Mouse (Mus musculus) stomach, embryonic 16.5 days (tissue): Measurements from ENCODE around the gene Ccdc86. TPM values are rescaled to one million over a fixed set of nuclear protein-coding genes. Genes with fewer than 3 reads are reported as not detected.
A peak's percentile ranks its signal among the peaks of the same experiment; 100 is the strongest.

Source experiments
- ATAC-seq: fragments of 200-750 bp; cut with Nextera tagmentation; 2 replicates; pipeline ENCODE4 v1.8.0; 2017; ENCODE audit warnings: moderate number of reproducible peaks, moderate TSS enrichment; ENCODE audit not compliant: insufficient read depth, low FRiP score
- H3K27ac ChIP-seq: fragments of 300-500 bp; sonication (generic); 2 replicates; pipeline ENCODE4 v1.5.1; 2014; ENCODE audit warnings: low read length
- H3K27me3 ChIP-seq: fragments of 300-500 bp; sonication (generic); 2 replicates; pipeline ENCODE4 v1.6.1; 2014; ENCODE audit warnings: low read length, control low read depth, mixed read lengths; ENCODE audit not compliant: control insufficient read depth, insufficient read depth
- H3K36me3 ChIP-seq: fragments of 300-500 bp; sonication (generic); 2 replicates; pipeline ENCODE4 v1.6.1; 2014; ENCODE audit warnings: low read length; ENCODE audit not compliant: control insufficient read depth, insufficient read depth
- H3K4me1 ChIP-seq: fragments of 300-500 bp; sonication (generic); 2 replicates; pipeline ENCODE4 v1.6.1; 2014; ENCODE audit warnings: low read length, control low read depth, mixed read lengths; ENCODE audit not compliant: control insufficient read depth, insufficient read depth
- H3K4me2 ChIP-seq: fragments of 300-500 bp; sonication (generic); 2 replicates; pipeline ENCODE4 v1.6.1; 2014; ENCODE audit warnings: low read depth, low read length, mixed read lengths
- H3K4me3 ChIP-seq: fragments of 300-500 bp; sonication (generic); replicated peaks from 2 replicates; pipeline ENCODE4 v1.5.1; 2014; ENCODE audit warnings: mild to moderate bottlenecking, low read length
- H3K9ac ChIP-seq: fragments of 300-500 bp; sonication (generic); 2 replicates; pipeline ENCODE4 v1.6.1; 2014; ENCODE audit warnings: low read length
- H3K9me3 ChIP-seq: fragments of 300-500 bp; sonication (generic); replicated peaks from 2 replicates; pipeline ENCODE4 v1.6.1; 2016; ENCODE audit warnings: low read length, control low read depth; ENCODE audit not compliant: control insufficient read depth
- WGBS: fragments of 180-500 bp; shearing (Covaris S2); extraction: QIAGEN DNeasy Blood & Tissue Kit; methylation state at CpG from one replicate; pipeline ENCODE4 v1.1.7; 2014; 5-methylcytosine and 5-hydroxymethylcytosine counted together
- polyA plus RNA-seq: library from polyadenylated mRNA; unstranded; fragments of >200 nt; fragmentation: Nextera tagmentation; extraction: Ambion mirVana; gene quantifications from 2 replicates; pipeline ENCODE4 v1.2.1, GENCODE M21; 2015

The Ccdc86 gene
- polyA plus RNA-seq, 1 experiment from 2014 or later = 27.5 TPM

- H3K9me3 ChIP-seq = no peaks in the 10 kb centered on the region
- peaks cover 16% of the 10 kb centered on the region for H3K4me1 ChIP-seq
- peak overlapping the region; percentile 35 for H3K4me2 ChIP-seq
- H3K4me3 ChIP-seq = no peak overlapping the region
- H3K9ac ChIP-seq = peak overlapping the region; percentile 25
- no peak overlapping the region for H3K27ac ChIP-seq
- H3K27me3 ChIP-seq = no peaks in the 10 kb centered on the region
- no peaks in the 10 kb centered on the region for H3K36me3 ChIP-seq
- ATAC-seq = peak; percentile 29; the same call in 1 of the 2 replicates
- 14% methylated on average over 18 of the region's 18 CpGs for WGBS
These were observed 30.4 kb upstream of the Ccdc86 start for GRCm38 (mm10) chr19:10979184-10980168.

DNA sequence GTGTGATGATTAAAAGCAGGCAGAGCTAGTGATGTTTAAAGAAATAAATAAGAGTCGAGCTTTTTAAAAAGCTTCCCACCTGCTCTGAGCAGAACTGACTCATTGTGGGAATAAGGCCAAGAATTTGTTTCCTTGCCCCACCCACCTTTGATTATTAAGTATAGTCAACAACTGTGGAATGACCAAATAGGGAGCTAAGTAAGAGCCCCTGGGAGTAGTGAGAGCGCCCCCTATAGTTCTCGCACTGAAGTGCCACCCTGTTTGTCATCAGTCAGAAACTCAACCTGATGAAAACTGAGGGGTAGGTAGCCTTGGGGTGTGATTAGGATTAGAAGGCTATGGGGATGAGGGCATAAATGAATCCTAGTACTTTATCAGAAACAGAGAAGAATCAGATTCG, 27.3 kb upstream of the Ccdc86 start:
- WGBS = 40% methylated on average over 4 of the region's 4 CpGs
- Histone ChIP-seq H3K36me3 (no peaks in the 10 kb centered on the region), H3K27ac (no peak overlapping the region), H3K4me3 (no peak overlapping the region), H3K27me3 (no peaks in the 10 kb centered on the region), H3K9ac (no peak overlapping the region), H3K9me3 (no peaks in the 10 kb centered on the region), H3K4me2 (no peak overlapping the region), H3K4me1 (peaks cover 24% of the 10 kb centered on the region)
- ATAC-seq = no peak

DNA sequence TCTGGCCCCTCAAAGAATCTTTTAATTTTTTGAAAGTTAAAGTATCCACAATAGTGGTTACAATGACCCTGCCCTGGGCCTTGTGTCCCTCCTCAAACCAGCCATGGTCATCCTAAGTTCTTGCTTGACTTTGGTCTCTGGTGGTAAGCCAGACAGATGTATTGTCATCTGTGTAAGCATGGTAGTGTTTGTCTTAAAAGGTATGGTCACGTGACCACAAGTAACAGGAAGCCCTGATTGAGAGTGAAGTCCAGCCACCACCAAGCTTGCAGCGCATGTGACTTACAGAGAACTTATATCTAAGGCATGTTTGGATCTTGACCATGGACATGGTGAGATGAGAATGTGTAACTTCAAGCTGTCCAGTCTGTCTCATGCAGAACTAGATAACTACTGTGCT, 26.1 kb upstream of the Ccdc86 start:
- 77% methylated on average over 2 of the region's 2 CpGs for WGBS

DNA sequence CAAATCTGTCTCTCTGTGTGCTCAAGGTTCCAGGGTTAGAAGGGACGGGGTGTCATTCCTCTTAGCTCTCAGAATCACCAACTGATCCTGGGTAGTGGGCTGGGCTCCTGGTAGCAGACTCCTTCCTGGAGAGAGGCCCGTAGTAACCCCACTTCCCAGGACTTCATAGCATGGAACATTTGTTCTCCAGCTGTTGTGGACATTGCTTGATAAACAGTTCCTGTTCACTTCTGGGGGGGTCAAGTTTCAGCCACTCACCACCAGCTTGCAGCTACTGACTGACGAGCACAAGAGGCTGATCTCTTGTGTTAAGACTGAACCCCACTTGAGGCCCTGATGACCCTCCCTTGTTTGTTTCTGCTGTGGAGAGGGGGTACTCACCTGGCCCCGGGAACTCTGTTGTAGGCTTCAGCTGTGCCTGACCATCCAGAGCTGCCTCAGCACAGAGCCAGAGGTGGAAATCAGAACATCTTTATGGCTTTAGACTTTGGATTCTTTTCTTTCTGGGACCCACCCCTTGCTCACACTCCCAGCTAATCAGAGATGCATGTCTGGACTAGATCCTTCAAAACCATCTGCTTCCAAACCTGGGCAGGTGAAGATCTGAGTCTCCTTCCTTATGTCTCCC, 25.3 kb upstream of the Ccdc86 start, which contains the start of gene Ms4a10:
Gene Ms4a10, minus strand, starts transcription at position 433 of the 628 bp plus-strand sequence.
- Histone ChIP-seq H3K4me1 (peaks cover 20% of the 10 kb centered on the region), H3K4me3 (no peak within 1 kb of the TSS), H3K27me3 (no peaks in the 10 kb centered on the region), H3K27ac (peak within 1 kb of the TSS; percentile 78), H3K4me2 (no peak within 1 kb of the TSS), H3K36me3 (no peaks in the 10 kb centered on the region), H3K9ac (0 out of 2 replicates have a peak within 1 kb of the TSS, but pooled peaks have one; percentile 18), H3K9me3 (no peaks in the 10 kb centered on the region)
- WGBS = 21% methylated on average over 4 of the region's 4 CpGs
- ATAC-seq = peak; percentile 63; the same call in 1 of the 2 replicates

More for the DNA sequence above, 26.1 kb upstream of the Ccdc86 start:
- no peak for ATAC-seq
- no peaks in the 10 kb centered on the region for H3K9me3 ChIP-seq
- no peak overlapping the region for H3K27ac ChIP-seq
- peaks cover 24% of the 10 kb centered on the region for H3K4me1 ChIP-seq
- H3K36me3 ChIP-seq = no peaks in the 10 kb centered on the region
- H3K9ac ChIP-seq = no peak overlapping the region
- no peak overlapping the region for H3K4me2 ChIP-seq
- H3K4me3 ChIP-seq = no peak overlapping the region
- H3K27me3 ChIP-seq = no peaks in the 10 kb centered on the region

- Histone ChIP-seq H3K9me3 (no peaks in the 10 kb centered on the region), H3K36me3 (no peaks in the 10 kb centered on the region), H3K27me3 (no peaks in the 10 kb centered on the region), H3K4me1 (peaks cover 15% of the 10 kb centered on the region), H3K4me3 (no peak overlapping the region), H3K9ac (no peak overlapping the region), H3K27ac (peak overlapping the region; percentile 78), H3K4me2 (no peak overlapping the region)
- peak; percentile 51; the same call in 1 of the 2 replicates for ATAC-seq
- 45% methylated on average over 2 of the region's 2 CpGs for WGBS
These were observed 24.1 kb upstream of the Ccdc86 start for GRCm38 (mm10) chr19:10973187-10973586.

GRCm38 (mm10) chr19:10972660-10973059, 23.6 kb upstream of the Ccdc86 start:
- Histone ChIP-seq H3K9ac (no peak overlapping the region), H3K36me3 (no peaks in the 10 kb centered on the region), H3K4me2 (no peak overlapping the region), H3K9me3 (no peaks in the 10 kb centered on the region), H3K27ac (peak overlapping the region; percentile 78; the same call in 1 of the 2 replicates), H3K4me3 (no peak overlapping the region), H3K27me3 (no peaks in the 10 kb centered on the region), H3K4me1 (peaks cover 15% of the 10 kb centered on the region)
- no peak for ATAC-seq
- WGBS = 63% methylated on average over 3 of the region's 3 CpGs

GRCm38 (mm10) chr19:10970457-10970856, 21.4 kb upstream of the Ccdc86 start:
- H3K4me3 ChIP-seq = no peak overlapping the region
- H3K9me3 ChIP-seq = no peaks in the 10 kb centered on the region
- WGBS = 58% methylated on average over 3 of the region's 3 CpGs
- H3K36me3 ChIP-seq = no peaks in the 10 kb centered on the region
- no peak for ATAC-seq
- no peaks in the 10 kb centered on the region for H3K27me3 ChIP-seq
- no peak overlapping the region for H3K9ac ChIP-seq
- H3K27ac ChIP-seq = no peak overlapping the region
- H3K4me1 ChIP-seq = peaks cover 15% of the 10 kb centered on the region
- no peak overlapping the region for H3K4me2 ChIP-seq

DNA sequence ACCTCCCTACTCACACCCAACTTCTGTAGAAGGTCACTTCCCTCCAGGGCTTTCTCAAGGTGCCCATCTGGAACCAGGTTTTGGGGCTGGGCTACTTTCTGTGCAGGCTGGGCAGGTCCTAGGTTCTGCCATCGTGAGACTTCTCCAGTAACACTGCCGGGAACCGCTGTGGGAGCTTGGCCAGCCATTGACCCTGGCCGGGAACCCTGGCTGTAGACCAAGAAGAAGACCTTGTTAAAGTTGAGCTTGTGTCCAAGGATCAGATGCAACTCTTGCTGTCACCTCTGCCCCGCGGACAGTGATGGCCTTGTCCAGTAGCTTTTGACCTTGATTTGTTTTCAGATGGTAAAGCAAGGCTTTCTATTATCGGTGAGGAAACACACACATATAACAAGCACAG, 19.5 kb upstream of the Ccdc86 start:
- ATAC-seq = no peak
- 89% methylated on average over 7 of the region's 7 CpGs for WGBS

GRCm38 (mm10) chr19:10965721-10966120, 16.7 kb upstream of the Ccdc86 start:
- Histone ChIP-seq H3K27ac (no peak overlapping the region), H3K4me1 (no peaks in the 10 kb centered on the region), H3K27me3 (no peaks in the 10 kb centered on the region), H3K9me3 (no peaks in the 10 kb centered on the region), H3K9ac (no peak overlapping the region), H3K4me3 (no peak overlapping the region), H3K36me3 (no peaks in the 10 kb centered on the region), H3K4me2 (no peak overlapping the region)
- WGBS = 88% methylated on average over 7 of the region's 7 CpGs
- no peak for ATAC-seq

More for the DNA sequence above, 19.5 kb upstream of the Ccdc86 start:
- Histone ChIP-seq H3K4me1 (no peaks in the 10 kb centered on the region), H3K27ac (no peak overlapping the region), H3K36me3 (no peaks in the 10 kb centered on the region), H3K4me3 (no peak overlapping the region), H3K9ac (no peak overlapping the region), H3K27me3 (no peaks in the 10 kb centered on the region), H3K4me2 (no peak overlapping the region), H3K9me3 (no peaks in the 10 kb centered on the region)
